Mouse (Mus musculus) gastrocnemius, postnatal 4 days (tissue): ENCODE data around the gene Tent5b. TPM values are rescaled to one million over a fixed set of nuclear protein-coding genes. Genes with fewer than 3 reads are reported as not detected.

Experiments used
- total RNA-seq, 2 experiments: library from RNA; stranded (reverse); gene quantifications; 2 replicates each; pipeline ENCODE4 v1.2.3; 2021

The Tent5b gene
- total RNA-seq, 2 experiments from 2014 or later = 0.57 to 0.74 TPM

Other genes starting within 250 kb of the Tent5b start
- gene Map3k6, start 239.3 kb upstream of the Tent5b start, total RNA-seq = 1 to 10 TPM; 2.3 to 2.6 TPM
- gene Sytl1, start 217.0 kb upstream of the Tent5b start, total RNA-seq = 1 to 10 TPM; 1.0 TPM
- gene Tmem222, start 202.3 kb upstream of the Tent5b start, total RNA-seq = 10 to 100 TPM; 28.7 to 29.1 TPM
- gene Wdtc1, start 126.7 kb upstream of the Tent5b start, total RNA-seq = 10 to 100 TPM; 43.1 to 45.0 TPM
- 10 to 100 TPM; 24.1 to 24.4 TPM for gene Slc9a1, start 110.4 kb upstream of the Tent5b start, total RNA-seq
- gene Trnp1, start 18.4 kb downstream of the Tent5b start, total RNA-seq = 1 to 10 TPM; 3.4 to 4.6 TPM
- gene Kdf1, start 38.8 kb downstream of the Tent5b start, total RNA-seq = not detected
- gene Nudc, start 65.9 kb downstream of the Tent5b start, total RNA-seq = 10 to 100 TPM; 73.7 to 80.7 TPM
- gene Nr0b2, start 73.2 kb downstream of the Tent5b start, total RNA-seq = not detected
- gene Gpatch3, start 94.6 kb downstream of the Tent5b start, total RNA-seq = 1 to 10 TPM; 5.2 to 6.0 TPM
- 1 to 10 TPM; 6.5 to 7.6 TPM for gene Gpn2, start 104.2 kb downstream of the Tent5b start, total RNA-seq
- gene Sfn, start 122.0 kb downstream of the Tent5b start, total RNA-seq = 1 to 10 TPM; 2.2 to 2.3 TPM
- gene Zdhhc18, start 170.0 kb downstream of the Tent5b start, total RNA-seq = 10 to 100 TPM; 20.8 to 23.7 TPM
- gene Pigv, start 192.5 kb downstream of the Tent5b start, total RNA-seq = 10 to 100 TPM; 11.3 to 11.7 TPM